Mouse (Mus musculus) heart, embryonic 14.5 days (tissue): Measurements from ENCODE around the gene Ccdc82. TPM values are rescaled to one million over a fixed set of nuclear protein-coding genes. Genes with fewer than 3 reads are reported as not detected.

Source experiments
- ATAC-seq: fragments of 200-750 bp; cut with Nextera tagmentation; 2 replicates; pipeline ENCODE4 v1.8.0; 2017; ENCODE audit warnings: low read depth, moderate TSS enrichment; ENCODE audit not compliant: insufficient number of reproducible peaks, insufficient read depth, low FRiP score
- H3K27ac ChIP-seq, 2 experiments: fragments of 200-500 bp in 1 of 2; fragments of 300-500 bp in 1 of 2; sonication (generic) in 1 of 2; replicated peaks in 1 of 2; 2 replicates each; pipeline ENCODE4 v1.5.1; 2012 to 2014; ENCODE audit warnings: low read depth in 2 of 2, low read length in 2 of 2, control low read depth in 1 of 2, mild to moderate bottlenecking in 1 of 2, mixed read lengths in 1 of 2; ENCODE audit not compliant: control insufficient read depth in 1 of 2, insufficient read depth in 1 of 2
- H3K27me3 ChIP-seq: fragments of 300-500 bp; sonication (generic); 2 replicates; pipeline ENCODE4 v1.6.1; 2014; ENCODE audit warnings: mild to moderate bottlenecking, low read length, control low read depth; ENCODE audit not compliant: control insufficient read depth, insufficient read depth
- H3K36me3 ChIP-seq: fragments of 300-500 bp; sonication (generic); 2 replicates; pipeline ENCODE4 v1.6.1; 2014; ENCODE audit warnings: mild to moderate bottlenecking, control low read depth, low read length, mixed read lengths; ENCODE audit not compliant: control insufficient read depth, insufficient read depth
- H3K4me1 ChIP-seq, 2 experiments: fragments of 200-500 bp in 1 of 2; fragments of 300-500 bp in 1 of 2; sonication (generic) in 1 of 2; 2 replicates each; pipeline ENCODE4 v1.6.1; 2012 to 2014; ENCODE audit warnings: low read length in 2 of 2, control low read depth in 1 of 2, mixed read lengths in 1 of 2; ENCODE audit not compliant: control insufficient read depth in 2 of 2, insufficient read depth in 2 of 2
- H3K4me2 ChIP-seq: fragments of 300-500 bp; sonication (generic); 2 replicates; pipeline ENCODE4 v1.6.1; 2014; ENCODE audit warnings: mild to moderate bottlenecking, low read length
- H3K4me3 ChIP-seq, 2 experiments: fragments of 200-500 bp in 1 of 2; fragments of 300-500 bp in 1 of 2; sonication (generic) in 1 of 2; 2 replicates each; pipeline ENCODE4 v1.5.1; 2012 to 2014; ENCODE audit warnings: low read length in 2 of 2, mild to moderate bottlenecking in 2 of 2, control low read depth in 1 of 2, low read depth in 1 of 2, moderate library complexity in 1 of 2; ENCODE audit not compliant: control insufficient read depth in 1 of 2, insufficient read depth in 1 of 2
- H3K9ac ChIP-seq: fragments of 300-500 bp; sonication (generic); 2 replicates; pipeline ENCODE4 v1.6.1; 2014; ENCODE audit warnings: mild to moderate bottlenecking, low read length
- H3K9me3 ChIP-seq: fragments of 300-500 bp; sonication (generic); 2 replicates; pipeline ENCODE4 v1.6.1; 2016; ENCODE audit warnings: low read length, control low read depth; ENCODE audit not compliant: control insufficient read depth
- WGBS: fragments of 180-500 bp; shearing (Covaris S2); extraction: QIAGEN DNeasy Blood & Tissue Kit; methylation state at CpG from one replicate; pipeline ENCODE4 v1.1.7; 2014; 5-methylcytosine and 5-hydroxymethylcytosine counted together
- polyA plus RNA-seq: library from polyadenylated mRNA; unstranded; fragments of >200 nt; fragmentation: Nextera tagmentation; extraction: Ambion mirVana; gene quantifications from 2 replicates; pipeline ENCODE4 v1.2.1, GENCODE M21; 2014

Ccdc82 gene
- polyA plus RNA-seq, 1 experiment from 2014 or later: 9.1 TPM

- H3K9me3 ChIP-seq: no peaks in the 10 kb centered on the region
- ATAC-seq: no peak
- peak overlapping the region in 1 of 2 experiments; percentile 31; a peak in 1 of 4 replicates for H3K27ac ChIP-seq
- peaks cover 12 to 42% of the 10 kb centered on the region in 2 experiments for H3K4me1 ChIP-seq
- no peaks in the 10 kb centered on the region for H3K36me3 ChIP-seq
- H3K9ac ChIP-seq: no peak overlapping the region
- no peak overlapping the region for H3K4me2 ChIP-seq
- H3K4me3 ChIP-seq: no peak overlapping the region
- WGBS: 22% methylated on average over 5 of the region's 5 CpGs
- H3K27me3 ChIP-seq: no peaks in the 10 kb centered on the region
These were observed 74.1 kb downstream of the Ccdc82 start for GRCm38 (mm10) chr9:13320800-13321364.

DNA sequence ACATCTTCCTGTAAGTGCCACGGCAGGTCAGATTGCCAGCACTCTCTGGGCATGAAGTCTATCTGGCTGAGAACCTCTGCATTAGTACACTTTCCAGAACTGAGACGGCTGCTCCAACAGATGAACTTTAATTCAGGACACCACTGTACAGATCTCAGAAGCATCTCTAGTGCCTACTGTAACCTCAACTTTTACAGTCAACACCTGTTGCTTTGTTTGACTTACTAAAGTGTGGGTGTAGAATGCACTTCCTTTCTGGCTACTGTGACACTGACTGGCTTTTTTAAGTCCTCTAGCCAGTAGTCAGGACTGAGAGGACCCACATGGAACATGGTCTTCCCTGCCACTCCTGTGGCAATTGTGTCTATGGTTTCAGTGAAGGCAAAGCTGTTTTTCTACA, 76.3 kb downstream of the Ccdc82 start:
- 0 out of 2 replicates have a peak overlapping the region, but pooled peaks have one; percentile 25 for H3K9ac ChIP-seq
- H3K9me3 ChIP-seq: no peaks in the 10 kb centered on the region
- no peak for ATAC-seq
- 48% methylated on average over 2 of the region's 2 CpGs for WGBS
- H3K4me3 ChIP-seq: no peak overlapping the region
- no peaks in the 10 kb centered on the region for H3K36me3 ChIP-seq
- H3K4me1 ChIP-seq: peaks cover 12 to 29% of the 10 kb centered on the region in 2 experiments
- no peak overlapping the region for H3K4me2 ChIP-seq
- no peaks in the 10 kb centered on the region for H3K27me3 ChIP-seq
- peak overlapping the region; percentile 72 to 78 for H3K27ac ChIP-seq

GRCm38 (mm10) chr9:13323612-13324011, 76.9 kb downstream of the Ccdc82 start:
- Histone ChIP-seq H3K27me3 (no peaks in the 10 kb centered on the region), H3K27ac (peak overlapping the region; percentile 72 to 78), H3K9me3 (no peaks in the 10 kb centered on the region), H3K4me2 (peak overlapping the region; percentile 19; the same call in 1 of the 2 replicates), H3K36me3 (no peaks in the 10 kb centered on the region), H3K4me3 (no peak overlapping the region), H3K4me1 (peaks cover 12 to 29% of the 10 kb centered on the region in 2 experiments), H3K9ac (no peak overlapping the region)
- WGBS: 14% methylated on average over 1 of the region's 1 CpGs
- no peak for ATAC-seq

Other genes starting within 250 kb of the Ccdc82 start
- 6.7 and 8.3 TPM in 2 replicates for gene Jrkl, start 1.1 kb upstream of the Ccdc82 start, polyA plus RNA-seq
- gene Maml2, start 51.0 kb downstream of the Ccdc82 start, polyA plus RNA-seq: 9.8 and 10.5 TPM in 2 replicates
- gene Gm17571, start 199.8 kb downstream of the Ccdc82 start, polyA plus RNA-seq: not detected in 2 replicates